Mouse (Mus musculus): Measurements from ENCODE around the gene Nfe2l1.
"Not testable (repeated sequence)": the region's sequence is repeated elsewhere in the genome, so short reads cannot be mapped to it uniquely, and the experiment has no call there.

Nfe2l1 gene

DNA sequence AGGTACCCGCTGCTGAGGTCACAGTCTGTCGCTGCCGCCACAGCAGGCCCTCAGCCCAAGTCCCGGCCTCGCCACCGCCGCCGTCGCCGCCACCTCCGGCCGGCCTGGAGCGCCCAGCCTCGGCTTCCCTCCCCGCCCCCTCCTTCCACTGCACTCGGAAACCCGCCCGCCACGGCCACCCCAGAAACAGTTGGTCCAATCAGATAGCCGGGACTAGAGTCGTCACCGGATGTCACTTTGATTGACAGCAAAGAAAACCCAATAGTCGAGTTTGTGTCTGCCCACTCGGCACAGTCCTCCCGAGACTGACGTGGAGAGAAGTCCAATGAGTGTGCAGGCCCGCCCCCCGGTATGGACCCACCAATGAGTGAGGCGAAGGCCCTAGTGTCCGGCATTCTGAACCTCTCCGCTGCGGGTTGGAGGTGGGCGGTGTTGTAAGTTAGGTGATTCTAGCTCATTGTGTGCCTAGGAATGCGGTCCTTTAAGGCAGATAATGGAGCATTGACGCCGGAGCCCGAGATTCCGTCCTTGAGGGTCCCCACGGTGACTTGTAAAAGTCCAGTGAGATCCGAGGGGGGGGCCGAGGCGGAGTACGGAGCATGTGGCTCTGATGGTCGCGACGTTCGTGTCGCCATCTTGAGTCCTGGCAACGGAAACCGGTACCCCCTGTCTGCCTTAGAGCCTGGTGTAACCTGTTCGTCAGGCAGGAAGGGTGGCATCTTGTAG lies at the start of gene Nfe2l1:
Nfe2l1 (minus strand) TSS at position 156 of the 726 bp plus-strand sequence.
- DNase-seq (ENCODE audit: low read depth, low spot score) = peak; percentile 98

DNA sequence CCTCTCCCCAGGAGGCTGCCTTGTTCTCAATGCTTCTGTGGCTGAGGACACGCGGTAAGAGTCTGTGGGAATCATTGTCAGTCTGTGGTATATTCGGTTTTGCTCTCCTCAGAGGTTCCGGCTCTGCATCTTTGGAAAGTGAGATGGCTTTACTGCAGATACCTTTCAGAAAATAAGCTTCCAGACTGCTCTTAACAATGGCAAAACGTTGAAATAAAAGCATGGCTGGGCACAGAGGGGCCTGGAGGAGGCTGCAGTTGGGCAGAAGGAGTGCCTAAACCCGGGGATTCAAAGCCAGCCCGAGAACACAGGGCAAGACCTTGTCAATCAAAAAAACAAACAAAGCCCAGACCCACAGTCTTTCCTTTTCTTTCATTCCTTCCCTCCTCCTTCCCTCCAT lies 49.6 kb upstream of the Nfe2l1 start:
- no peak for DNase-seq (ENCODE audit: low read depth, low spot score)

DNA sequence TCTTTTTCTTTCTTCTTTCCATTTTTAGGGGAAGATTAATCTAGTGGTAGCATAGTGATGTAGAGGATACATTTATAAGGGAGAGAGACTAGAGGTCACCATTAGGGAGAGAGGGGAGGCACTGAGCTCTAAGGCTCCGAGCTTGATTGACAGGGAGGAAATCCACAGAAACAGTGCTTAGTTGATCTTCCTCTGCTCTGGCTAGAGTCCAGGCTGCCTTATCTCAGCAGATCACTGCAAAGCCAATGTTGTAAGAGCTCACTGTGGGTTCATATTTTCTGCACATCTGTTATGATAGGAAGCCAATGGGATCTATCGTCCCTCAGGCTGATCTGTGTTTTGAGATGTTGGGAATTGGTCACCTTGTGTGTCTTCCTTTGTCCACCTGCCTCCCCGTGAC lies 48.9 kb upstream of the Nfe2l1 start:
- DNase-seq (ENCODE audit: low read depth, low spot score) = no peak

DNA sequence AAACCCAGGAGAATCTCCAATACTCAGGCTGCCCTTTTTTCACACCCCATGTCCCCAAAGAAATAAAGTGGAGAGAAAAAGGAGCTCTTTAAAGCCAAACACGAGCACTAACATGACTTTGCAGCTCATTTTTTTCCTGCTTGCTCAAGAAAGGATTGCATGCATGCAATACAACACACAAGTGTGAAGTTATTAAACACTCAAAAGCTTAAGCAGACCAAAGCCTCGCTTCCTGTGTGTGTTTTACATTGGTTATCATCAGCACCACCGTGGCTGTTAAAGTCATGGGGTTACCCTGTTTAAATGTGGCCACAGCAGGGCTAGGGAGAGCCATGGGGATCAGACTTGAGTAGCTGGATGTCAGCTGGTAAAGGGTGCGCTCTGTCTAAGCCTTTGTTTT lies 47.3 kb upstream of the Nfe2l1 start:
- DNase-seq (ENCODE audit: low read depth, low spot score) = no peak

DNA sequence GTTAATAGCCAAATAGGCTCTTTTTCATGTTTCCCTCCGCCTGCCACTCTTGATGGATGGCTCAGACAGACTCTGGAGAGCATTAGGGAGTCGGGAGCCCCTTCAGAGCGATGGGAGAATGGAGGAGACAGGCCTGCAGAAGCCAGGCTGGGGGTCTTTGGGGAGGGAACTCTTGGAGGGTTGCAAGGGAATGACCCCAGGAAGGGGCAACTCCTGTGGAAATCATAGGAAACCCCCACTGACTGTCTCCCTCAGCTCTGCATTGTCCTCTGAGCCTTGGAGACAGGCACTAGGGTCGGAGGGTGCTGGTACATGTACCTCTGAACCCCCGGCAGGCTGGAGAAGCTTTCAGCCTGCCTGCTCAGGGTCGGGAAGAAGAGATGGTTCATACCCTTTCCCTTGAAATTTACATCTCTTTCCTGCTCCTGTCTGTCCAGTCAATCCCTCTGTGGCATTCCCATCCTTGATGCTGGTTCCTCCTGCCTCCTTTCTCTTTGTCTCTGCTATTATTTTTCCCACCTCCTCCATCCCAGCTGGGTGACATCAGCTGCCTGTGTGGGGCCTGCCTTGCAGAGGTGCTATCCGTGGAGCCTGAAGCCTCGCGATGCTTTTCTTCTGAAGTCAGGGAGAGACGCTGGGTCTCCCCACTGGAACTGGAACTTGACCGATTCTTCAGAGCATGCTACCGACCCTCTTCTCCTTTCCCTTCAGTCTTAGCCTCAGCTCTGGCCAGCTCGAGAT lies 46.7 kb upstream of the Nfe2l1 start:
- no peak for DNase-seq (ENCODE audit: low read depth, low spot score)

DNA sequence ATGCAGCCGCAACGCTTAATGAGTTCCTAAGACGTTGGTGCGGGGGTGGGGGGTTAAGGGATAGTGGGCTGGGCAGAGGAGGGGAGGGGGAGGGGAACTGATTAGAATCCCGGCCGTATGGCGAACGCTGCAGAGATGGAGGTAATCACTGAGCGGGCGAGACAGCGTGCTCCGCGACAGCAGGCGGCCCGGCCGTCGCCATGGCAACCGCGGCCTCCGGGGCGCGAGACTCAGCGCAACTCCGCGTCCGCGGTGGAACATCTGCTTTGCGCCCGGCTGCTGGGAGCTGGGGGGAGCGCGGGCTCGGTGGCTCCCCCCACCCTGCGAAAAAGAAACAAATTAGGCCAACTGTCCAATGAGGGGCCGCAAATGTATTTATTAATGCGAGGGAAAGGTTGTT lies 46.0 kb upstream of the Nfe2l1 start:
- DNase-seq (ENCODE audit: low read depth, low spot score) = peak; percentile 81

DNA sequence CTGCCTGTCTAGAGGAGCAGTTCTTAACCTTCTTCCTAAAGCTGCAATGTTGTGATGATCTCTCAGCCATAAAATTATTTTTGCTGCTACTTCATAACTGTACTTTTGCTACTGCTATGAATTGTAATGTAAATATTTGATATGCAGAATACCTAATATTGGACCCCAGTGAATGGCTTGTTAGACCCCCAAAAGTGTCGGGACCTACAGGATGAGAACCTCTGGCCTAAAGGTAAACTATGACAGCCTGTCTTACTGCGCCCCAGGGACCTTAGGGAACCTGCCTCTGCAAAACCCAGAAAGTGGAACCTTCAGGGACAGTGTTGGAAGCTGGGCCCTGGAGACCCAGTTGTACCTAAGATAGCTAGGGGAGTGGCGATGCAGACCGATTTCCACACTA lies 45.5 kb upstream of the Nfe2l1 start:
- DNase-seq (ENCODE audit: low read depth, low spot score) = no peak

DNA sequence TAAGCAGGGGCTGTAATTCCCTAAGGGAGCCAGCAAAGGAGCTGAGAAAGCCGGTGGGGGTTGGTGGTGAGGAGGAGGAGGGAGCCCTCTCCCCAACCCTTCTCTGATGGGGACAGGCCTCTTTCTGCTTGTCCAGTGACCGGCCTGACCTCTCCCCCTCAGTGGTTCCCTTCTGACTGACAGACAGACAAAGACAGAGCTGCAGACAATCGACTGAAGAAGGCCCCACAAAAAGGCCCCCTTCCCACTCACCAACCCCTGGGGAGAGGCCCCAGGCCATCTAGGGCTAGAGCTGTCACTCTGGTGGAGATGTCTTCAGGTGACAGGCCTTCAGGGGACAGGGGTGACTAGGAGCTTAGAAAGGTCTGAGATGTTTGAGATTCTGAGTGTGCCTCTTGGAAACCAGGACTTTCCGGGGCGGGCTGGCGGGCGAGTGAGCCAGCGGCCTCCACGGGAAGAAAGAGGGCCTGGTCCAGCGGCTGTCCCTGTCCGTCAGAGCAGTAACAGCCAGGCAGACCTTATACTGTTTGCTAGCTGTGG lies 43.9 kb upstream of the Nfe2l1 start:
- no peak for DNase-seq (ENCODE audit: low read depth, low spot score)

DNA sequence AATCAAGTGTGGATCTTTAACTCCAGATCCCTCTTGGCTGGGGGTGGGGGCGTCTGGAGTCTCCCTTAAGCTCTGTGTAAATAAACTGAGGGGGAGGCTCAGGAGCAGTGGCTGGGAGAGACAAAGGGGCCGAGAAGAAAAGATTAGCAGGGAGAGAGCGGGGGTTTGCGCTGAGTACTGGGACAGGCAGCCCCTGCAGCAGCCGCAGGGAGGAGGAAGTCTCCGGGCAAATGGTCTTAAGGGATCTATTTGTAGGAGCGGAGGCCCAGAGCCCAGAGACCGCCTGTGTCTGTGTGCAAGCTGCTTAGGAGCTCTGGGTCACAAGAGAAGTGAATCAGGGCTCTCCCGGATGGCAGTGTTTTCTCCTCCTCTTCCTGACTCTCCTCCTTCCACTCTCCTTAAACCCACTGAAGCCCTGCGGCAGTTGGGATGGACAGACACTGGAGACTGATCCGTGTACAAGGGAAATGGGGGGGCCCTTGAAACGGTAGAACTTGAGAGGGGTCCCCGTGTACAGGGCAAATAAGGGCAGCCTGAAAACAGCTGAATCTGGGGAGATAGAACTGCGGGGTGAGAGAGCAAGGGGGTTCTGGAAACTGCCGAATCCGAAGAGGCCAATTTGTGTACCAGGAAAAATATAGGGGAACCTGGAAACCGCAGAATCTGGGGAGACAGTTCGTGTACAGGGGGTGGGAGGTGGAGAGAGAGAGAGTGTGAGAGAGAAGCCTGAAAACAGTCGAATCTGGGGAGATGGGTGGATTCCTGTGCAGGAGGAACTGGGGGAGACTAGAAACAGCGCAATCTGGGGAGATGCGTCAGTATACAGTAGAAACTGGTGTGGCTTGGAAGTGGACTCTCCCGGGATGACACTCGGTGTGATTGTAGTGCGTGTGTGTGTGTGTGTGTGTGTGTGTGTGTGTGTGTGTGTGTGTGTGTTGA lies 42.9 kb upstream of the Nfe2l1 start:
- DNase-seq (ENCODE audit: low read depth, low spot score) = no peak

DNA sequence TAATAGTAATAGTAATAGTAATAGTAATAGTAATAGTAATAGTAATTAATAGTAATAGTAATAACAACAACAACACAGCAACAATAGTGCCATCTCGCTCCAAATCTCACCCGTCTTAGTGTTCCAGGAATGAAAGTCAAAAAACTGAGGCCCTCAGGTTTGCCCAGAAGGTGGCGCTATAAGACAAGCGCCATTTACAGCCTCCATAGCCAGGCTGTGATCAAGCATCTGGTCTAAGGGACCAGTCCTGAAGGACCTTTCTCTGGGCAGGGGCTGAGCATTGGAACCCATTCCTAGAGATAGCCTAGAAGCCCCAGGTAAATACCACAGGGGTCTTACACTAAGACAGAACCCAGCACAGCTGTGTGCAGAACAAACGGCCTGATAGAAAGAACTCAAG lies 37.4 kb upstream of the Nfe2l1 start:
- DNase-seq (ENCODE audit: low read depth, low spot score) = peak; percentile 81

DNA sequence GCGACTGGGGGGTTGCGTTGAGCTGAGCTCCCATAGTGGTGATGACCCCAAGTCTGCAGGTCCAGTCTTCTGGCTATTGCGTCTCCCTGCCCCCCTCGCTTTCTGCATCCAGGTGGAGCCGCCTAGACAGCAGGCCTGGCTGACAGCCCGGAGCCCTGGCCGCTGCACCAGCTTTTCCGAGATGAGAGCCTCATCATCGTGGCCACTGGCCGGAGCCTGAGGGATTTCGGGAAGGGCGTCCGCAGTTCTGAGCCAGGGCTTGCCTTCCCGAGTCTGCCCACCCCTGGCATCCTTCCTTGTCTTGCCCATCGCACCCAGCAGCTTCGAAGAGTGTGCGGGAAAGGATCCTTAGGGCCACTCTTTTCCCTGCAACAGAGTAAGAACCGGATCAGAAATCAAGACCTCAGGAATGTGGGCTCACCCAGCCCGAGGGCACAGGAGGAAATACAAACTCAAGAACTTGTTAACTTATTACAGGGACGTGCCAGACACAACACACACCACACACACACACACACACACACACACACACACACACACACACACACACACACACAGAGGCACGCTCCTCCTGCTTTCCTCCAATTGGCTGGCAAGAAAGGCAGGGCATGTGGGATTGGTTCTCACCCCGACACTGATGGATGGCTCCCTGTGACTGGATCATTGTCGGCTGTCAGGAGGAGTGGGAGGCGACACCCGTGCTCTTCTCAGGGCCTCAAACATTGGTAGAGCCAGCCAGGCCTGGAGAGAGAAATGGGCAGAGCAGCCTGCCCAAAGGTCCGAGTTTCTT lies 33.6 kb upstream of the Nfe2l1 start:
- no peak for DNase-seq (ENCODE audit: low read depth, low spot score)

DNA sequence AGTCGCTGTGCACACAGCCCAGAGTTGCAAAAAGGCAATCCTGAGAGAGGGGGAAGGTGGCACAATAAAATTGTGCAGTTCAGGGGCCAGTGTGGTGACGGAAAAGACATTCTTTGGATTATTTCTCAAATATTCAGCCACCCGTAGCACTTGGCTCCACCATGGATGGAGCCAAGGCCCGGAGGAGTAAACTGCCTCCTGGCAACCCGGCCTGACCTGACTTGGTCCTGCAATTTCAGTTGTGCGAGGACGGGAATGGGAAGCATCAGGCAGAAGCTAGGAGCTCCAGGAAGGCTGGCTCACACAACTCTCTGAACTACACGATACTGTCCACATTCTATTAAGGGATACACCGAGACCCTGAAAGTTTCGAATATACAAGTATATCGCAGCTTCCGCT lies 32.8 kb upstream of the Nfe2l1 start:
- no peak for DNase-seq (ENCODE audit: low read depth, low spot score)

DNA sequence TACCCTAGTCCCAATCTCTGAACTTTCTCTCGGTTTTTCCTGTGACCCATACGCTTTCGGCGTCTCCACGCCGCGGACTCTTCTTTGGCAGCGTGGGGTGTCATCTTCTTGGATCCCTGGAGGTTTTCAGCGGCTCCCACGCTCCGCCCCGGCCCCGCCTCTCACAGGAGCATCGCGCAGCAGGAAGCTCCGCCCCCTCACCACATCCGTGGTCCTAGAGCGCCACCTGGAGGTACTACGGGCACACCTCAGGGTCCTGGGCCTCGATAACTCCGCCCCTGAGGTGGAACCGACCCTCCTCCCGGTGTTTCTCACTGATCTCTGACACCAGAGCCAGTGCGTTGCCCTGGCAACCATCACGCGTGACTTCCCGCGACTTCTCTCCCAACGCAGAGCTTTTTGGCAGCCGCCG lies 32.1 kb upstream of the Nfe2l1 start:
- peak; percentile 98 for DNase-seq (ENCODE audit: low read depth, low spot score)

DNA sequence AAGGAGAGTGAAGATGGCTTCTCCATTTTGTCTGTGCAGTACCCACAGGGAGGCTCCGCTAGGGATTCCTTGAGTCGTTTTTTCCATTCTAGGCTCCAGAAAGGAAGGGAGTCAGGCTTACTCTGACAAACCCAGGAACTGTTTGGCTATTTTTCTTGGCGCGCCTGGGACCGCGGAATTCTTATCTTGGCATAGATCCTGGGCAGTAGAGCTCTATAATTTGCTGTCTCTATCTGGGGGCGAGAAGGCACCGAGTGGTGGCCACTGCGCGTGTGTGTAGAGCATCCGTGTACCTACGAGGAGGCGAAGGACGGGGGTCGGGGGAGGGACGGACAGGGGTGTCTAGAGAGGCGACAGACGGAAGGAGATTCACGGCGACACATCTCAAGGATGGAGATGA lies 31.7 kb upstream of the Nfe2l1 start:
- no peak for DNase-seq (ENCODE audit: low read depth, low spot score)

DNA sequence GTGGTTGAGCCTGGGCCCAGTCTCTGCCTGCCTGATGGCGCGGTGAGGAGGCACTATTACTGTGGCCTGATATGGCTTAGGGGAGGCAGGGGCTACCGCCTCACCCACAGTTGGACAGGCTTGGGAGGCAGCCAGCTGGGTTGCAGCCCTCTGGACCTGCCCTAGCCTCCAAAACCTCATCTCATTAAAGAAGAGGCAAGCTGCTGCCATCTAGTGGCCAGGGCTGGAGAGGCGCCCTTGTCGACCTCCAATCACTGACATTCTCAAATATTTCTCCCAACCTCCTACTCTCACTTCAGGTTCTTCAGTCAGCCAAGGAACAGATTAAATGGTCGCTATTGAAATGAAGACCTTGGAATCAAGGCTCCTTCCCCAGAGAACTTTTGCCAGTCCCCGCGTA lies 30.8 kb upstream of the Nfe2l1 start:
- DNase-seq (ENCODE audit: low read depth, low spot score) = peak; percentile 88

DNA sequence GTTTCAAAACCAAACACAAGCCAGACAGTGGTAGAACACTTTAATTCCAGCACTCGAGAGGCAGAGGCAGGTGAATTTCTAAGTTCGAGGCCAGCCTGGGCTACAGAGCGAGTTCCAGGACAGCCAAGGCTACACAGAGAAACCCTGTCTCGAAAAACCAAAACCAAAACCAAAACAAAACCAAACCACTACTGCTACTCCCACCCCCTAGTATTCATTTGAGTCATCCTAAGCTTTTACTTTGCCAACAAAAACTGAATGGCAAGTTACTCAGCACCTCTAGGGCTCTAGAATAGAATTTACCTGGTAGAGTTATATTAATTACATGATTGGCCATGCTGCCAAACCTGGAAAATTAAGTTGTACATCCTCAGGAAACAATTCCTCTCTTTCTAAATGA lies 29.9 kb upstream of the Nfe2l1 start:
- DNase-seq (ENCODE audit: low read depth, low spot score) = peak; percentile 38

DNA sequence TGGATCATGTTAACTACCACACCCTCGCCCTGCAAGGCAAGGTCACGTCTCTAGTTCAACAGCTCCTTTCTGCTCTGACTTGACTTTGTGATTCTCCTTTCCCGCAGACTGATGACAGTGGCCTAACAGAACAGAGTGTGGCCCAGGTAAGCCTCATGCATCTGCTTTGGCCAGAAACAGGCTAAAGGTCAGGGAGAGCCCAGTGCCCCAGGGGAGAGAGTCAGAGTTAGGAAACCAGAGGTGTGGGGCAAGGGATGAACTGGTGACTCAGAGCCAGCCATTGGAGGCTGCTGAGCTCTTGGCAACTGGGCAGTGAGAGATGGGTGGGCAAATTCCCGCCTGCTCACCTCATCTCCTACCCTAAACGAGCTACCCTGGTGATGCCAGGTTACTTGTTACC lies 27.7 kb upstream of the Nfe2l1 start:
- DNase-seq (ENCODE audit: low read depth, low spot score) = no peak

DNA sequence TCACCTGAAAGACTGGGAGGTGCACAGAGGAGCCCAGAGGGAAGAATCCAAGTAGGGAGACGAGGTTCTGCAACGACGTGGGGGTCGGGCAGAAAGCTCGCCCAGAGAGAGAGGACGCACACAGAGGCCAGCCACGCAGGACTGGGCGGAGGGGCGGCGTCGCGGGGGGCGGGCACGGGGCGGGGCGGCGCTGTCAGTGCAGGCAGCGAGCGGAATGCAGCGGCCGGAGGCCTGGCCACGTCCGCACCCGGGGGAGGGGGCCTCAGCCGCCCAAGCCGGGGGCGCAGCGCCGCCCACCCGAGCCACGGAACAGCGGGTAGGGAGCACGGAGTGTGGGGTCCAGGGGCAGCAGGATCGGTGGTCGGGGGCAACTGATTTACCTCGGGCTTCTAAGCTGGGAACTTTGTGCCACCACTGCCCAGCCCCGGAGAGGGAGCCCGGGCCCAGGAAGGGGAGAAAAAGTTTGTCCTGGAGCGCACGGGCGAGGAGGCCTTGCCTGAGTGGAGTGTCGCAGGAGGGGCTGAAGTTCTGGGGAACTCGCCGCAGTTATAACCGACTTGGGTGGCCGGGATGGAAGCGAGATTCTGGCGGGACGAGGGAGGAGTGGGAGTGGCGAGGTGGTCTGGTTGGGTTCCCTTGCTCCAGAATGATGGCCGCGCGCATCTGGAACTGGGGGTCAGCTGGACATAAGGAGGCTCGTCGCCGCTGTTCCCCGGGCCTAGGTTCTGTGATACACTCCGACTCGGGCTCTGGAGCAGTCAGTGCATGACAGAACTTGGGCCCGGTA lies 20.1 kb upstream of the Nfe2l1 start, which contains the start of gene Copz2:
Copz2 (plus strand) TSS at position 190 of the 787 bp plus-strand sequence.
- DNase-seq (ENCODE audit: low read depth, low spot score) = no peak

DNA sequence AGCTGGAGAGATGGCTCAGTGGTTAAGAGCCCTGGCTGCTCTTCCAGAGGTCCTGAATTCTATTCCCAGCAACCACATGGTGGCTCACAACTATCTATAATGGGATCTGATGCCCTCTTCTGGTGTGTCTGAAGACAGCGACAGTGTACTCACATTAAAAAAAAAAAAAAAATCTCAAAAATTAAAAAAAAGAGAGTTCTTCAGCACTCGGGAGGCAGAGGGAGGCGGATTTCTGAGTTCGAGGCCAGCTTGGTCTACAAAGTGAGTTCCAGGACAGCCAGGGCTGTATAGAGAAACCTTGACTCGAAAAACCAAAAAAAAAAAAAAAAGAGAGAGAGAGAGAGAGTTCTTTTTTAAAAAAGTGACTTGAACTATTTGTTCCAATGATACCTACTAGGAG lies 19.4 kb upstream of the Nfe2l1 start:
- DNase-seq (ENCODE audit: low read depth, low spot score) = not testable (repeated sequence)

DNA sequence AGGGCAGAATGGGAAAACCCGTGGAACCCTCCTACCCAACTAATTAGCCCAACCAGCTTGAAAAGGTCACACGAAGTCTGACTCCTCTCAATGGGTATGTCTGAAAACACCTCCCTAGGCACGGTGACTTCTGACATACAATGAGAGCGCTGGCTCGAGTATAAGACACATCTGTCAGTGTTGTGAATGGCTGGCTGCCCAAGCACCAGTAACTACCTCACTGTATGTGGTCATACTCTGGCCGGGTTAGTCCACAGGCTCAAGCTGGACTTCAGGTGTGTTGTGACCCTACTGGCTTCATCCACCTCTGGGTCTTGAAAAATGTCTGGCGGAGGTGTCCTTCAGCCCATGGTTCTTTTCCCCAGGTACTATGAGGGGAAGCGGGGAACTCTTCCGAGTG lies 18.9 kb upstream of the Nfe2l1 start:
- DNase-seq (ENCODE audit: low read depth, low spot score) = no peak
